Mouse (Mus musculus): ENCODE data around the gene Dennd2a.

Gene Dennd2a

DNA sequence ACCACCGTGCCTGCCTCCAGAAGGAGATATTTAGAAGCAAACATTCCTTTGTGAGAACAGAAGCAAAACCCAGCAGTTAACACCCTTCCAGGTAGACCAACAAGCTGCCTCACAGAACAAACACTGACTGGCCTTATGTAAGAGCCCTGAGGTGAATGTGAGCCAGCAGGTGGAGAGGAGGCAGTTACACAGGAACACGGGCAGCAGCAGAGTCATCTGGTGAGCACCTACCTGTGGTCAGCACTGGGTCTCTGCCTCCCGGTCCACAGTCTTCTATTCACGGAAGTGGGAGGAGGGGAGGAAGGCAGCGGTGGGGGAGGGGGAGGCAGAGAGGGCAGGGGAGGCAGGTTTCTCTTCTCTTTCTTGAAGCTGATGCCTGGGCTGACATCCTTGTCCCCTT lies 35.2 kb downstream of the Dennd2a start:
- DNase-seq (ENCODE audit: inconsistent age in 2 of 2, low spot score in 1 of 2), result no peak

DNA sequence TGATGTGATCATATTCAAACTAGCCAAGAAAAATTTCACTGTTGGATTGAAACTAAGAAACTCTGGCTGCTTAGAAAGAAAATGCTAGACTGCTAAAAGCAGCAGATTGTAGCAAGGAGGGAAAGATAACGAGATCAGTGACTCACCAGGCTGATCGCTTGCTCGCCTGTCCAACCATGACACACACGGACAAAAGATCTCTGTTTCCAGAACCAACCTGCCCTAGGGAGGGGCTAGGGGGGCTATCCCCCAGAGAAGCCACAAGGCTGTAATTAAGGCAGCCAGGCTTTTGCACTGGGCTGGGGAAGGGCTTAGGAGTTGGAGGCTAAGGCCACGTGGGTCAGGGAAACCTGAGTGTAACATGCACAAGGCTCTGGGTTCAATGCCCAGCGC lies 41.9 kb downstream of the Dennd2a start:
- DNase-seq (ENCODE audit: inconsistent age in 2 of 2, low spot score in 1 of 2), result peak; percentile 67 to 84

DNA sequence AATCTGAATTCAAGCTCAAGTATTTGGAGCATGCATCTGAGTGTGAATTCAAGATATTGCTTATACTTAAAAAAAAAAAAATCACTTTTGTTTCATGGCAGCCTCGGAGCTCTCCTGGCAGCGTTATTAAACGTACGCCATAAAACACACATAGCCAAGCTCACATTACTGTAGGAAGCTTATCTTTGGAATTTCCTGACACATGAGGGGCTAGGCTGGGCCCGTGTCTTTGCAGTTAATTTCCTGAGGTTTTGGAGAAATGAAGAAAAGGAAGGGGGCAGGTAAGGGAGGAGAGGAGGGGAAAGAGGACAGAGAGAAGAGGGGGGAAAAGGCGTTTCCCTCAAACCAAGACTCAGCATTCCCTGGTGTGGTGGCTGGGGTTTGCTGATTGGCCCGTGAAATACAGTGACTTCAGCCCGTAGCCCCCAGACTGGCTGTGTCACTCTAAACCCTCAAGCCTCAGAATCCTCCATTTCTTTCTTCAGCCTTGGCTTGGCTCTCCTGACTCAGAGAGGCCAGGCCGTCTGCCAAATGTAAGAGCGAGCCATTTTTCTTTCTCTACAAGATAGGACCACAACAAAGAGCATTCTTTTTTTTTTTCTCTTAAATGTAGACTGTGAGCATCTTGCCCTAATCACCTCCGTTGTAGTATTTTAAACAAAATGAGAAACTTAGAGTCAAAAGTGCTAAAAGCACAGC lies 42.5 kb downstream of the Dennd2a start:
- peak; percentile 79 to 88 for DNase-seq (ENCODE audit: inconsistent age in 2 of 2, low spot score in 1 of 2)

DNA sequence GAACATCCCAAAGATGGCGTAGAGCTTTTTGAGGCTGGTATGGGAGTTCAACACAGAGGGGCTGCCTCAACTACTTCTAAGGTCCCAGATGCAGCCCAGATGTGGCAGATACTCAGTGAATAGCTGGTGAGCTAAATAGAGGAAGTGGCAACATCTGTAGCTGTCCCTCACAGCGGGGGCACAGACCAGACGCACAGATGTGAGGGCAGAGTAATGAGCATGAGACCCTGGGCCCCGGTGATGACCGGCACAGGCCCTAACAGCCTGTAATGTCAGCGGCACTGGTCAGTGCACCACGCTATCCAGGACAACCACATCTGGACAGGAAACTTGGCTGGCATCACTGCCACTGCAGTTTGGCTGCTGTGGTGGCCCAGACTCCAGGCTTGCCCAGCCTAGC lies 54.2 kb downstream of the Dennd2a start:
- no peak for DNase-seq (ENCODE audit: inconsistent age in 2 of 2, low spot score in 1 of 2)

DNA sequence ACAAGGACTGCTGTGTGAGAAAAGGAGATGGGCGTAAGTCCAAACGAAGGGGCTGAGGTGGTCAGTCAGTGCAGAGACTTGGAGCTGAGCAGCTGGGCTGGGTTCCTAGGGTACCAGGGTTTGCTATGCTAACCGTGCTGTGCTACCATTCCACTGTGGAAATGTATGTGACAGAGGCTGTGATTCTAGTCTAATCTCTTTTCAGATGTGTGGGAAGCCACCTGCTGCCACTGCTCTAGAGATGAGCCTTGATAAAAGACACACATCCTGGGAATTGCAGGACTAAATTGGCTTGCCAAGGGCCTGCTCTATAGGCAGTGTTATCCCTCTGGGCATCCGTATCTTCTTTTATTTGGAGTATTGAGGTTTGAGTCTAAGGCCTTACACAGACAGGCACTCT lies 60.5 kb downstream of the Dennd2a start:
- no peak for DNase-seq (ENCODE audit: inconsistent age in 2 of 2, low spot score in 1 of 2)

DNA sequence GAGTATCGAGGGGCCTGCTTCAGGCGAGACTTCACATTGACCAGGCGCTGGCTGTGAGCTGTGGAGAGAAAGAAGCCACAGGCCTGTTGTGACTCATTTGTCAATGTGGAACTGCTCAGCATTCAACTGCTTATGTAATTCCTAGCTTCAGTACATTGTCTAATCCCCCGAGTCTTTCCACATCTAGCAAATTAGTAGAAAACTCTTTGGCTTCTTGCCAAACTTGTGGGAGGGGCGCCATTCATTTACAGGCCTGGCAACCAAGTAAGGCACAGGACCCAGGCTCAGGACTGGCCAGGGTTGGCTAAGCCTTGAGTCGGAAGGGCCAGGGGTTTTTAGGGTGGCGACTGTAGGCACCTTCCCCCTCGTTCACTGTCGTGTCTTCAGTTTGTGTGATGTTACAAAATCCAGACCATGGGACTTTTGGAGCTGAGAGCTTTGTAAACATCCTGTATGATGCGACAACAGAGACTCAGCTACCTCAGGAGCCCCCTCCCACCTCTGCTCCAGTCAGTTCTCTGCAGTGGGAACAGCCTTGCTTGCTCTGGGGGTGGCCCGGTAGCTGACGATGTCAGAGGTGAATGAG lies 64.4 kb downstream of the Dennd2a start:
- peak; percentile 33 to 80 for DNase-seq (ENCODE audit: inconsistent age in 2 of 2, low spot score in 1 of 2)

DNA sequence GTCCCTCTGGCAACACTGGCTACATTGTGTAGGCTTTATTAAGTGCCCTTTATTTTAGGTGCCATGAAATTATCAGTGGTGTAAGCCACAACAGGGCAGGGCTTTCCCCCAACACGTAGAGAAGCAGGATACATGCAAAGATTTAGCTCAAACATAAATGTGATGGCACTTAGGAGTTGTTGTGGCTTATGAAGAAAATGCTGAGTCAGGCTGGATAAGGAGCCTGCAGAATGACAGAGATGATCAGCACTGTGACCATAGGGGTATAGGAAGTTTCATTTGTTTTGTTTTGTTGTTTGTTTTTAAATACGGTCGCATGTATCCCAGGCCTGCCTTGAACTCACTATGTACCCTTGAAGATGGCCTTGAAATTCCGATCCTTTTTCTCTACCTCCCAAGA lies 65.5 kb downstream of the Dennd2a start:
- DNase-seq (ENCODE audit: inconsistent age in 2 of 2, low spot score in 1 of 2), result no peak

DNA sequence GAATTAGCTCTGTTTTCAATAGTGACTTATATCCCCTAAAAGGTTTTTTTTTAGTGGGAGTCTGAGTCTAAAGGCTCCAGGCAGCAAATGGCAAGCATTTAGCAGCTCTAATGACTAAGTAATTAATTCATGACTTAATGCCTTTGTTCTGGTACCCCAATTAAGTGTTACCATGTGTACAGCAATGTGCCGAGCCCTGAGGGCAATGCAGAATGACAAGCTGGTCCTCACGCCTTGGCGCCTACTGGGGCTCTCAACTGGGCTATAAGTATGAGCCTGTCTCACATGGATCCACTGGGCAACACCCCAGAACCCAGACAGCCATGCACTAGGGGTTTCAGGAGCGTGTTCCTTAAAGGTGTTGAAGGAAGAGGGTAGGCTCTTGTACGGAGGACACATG lies 66.5 kb downstream of the Dennd2a start:
- DNase-seq (ENCODE audit: inconsistent age in 2 of 2, low spot score in 1 of 2), result no peak

DNA sequence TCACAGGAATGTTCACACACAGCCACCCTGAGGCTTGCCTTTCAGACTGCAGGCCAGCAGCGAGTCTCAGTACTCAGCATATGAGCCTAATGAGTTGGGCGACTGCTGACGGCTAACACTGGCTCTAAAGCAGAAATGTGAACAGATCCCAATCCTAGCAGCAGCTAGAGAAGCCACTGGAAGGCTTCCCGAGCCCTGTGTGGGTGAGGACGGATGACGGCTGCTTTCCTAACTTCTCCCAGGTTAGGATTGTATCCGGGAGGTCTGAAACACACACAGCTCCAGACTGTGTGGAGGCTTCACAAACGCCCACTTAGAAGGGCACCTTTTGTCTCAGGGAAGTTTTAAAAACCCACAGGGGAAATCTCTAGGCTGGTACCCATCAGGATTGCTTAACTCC lies 69.4 kb downstream of the Dennd2a start:
- no peak for DNase-seq (ENCODE audit: inconsistent age in 2 of 2, low spot score in 1 of 2)

DNA sequence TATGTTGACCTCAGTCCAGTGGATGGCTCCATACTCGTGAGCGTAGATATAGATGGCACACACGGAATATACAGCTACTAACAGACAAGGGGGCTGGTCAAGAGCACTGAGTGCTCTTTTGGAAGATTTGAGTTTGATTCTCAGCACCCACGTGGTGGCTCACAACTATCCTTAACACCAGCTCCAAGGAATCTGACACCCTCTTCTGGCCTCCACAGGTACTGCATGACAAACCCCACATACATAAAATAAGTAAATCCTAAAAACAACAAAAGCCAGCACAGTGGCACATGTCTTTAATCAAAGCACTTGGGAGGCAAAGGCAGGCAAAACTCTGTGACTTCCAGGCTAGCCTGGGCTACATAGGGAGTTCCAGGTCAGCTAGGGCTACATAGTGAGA lies 74.0 kb downstream of the Dennd2a start:
- DNase-seq (ENCODE audit: inconsistent age in 2 of 2, low spot score in 1 of 2), result no peak

DNA sequence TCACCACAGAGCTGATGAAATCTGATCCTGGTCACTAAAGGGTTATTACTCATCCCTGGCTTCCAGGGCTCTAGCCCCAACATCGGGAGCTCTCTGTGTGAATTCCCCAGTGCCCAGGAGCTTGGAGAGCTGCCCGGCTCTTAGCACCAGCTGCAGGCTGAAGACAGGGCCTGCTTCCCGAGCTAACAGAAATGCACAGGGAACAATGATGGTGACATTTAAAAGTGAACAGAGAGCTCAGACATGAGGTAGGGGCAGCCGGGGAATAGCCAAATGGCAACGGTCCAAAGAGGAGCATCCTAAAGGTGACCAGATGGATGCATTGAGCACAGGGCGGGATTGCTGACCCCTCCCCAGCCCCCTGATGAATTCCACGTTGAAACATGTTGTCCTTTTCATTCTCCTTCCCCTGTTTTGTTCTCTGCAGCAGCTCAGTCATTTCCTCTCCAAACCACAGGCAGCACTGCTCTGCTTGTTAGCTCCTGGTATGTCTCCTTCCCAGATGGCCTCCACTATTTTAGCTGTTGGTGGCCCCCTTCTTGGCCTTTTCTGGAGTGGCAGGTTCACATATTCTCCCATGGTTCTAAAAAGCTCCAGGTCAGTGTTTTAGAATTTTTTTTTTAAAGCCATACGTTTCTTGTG lies 79.0 kb downstream of the Dennd2a start:
- no peak for DNase-seq (ENCODE audit: inconsistent age in 2 of 2, low spot score in 1 of 2)

DNA sequence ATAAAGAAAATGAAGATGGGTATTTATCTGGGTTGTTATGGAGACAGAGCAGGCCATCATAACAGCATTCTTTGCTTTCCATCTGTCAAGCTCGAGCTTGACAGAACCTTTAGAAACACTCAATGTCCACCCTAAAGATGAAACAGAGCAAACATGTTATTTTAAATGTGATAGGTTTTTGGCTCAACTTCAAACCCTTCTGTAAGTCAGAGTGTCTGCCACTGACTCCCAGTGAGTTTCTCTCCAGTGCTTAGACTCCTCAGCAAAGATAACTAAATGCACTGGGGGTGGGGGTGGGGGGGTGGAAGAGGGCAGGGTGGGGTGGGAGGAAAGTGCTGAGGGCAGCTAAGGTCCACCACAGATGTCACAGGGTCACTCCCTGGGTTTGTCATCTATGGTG lies 81.0 kb downstream of the Dennd2a start:
- DNase-seq (ENCODE audit: inconsistent age in 2 of 2, low spot score in 1 of 2), result no peak

DNA sequence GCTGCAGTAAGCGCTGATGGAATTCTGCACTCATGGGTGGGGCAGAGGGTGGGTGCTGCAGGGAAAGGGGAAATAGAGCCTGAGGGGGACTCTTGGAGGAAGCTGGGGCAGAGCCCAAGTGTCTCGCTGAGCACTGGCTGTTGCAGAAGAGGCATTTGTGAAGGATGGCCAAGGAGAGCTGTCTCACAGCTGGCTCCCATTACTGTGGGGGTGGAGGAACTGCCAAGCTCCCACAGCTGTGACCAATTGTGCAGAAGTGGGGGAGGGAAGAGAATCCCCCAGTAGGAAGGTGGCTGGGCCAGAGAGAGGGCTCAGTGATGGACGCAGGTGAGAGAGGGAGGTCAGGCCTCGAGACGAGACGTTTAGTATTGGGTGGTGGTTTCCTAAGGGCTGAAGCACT lies 83.2 kb downstream of the Dennd2a start:
- DNase-seq (ENCODE audit: inconsistent age in 2 of 2, low spot score in 1 of 2), result no peak

DNA sequence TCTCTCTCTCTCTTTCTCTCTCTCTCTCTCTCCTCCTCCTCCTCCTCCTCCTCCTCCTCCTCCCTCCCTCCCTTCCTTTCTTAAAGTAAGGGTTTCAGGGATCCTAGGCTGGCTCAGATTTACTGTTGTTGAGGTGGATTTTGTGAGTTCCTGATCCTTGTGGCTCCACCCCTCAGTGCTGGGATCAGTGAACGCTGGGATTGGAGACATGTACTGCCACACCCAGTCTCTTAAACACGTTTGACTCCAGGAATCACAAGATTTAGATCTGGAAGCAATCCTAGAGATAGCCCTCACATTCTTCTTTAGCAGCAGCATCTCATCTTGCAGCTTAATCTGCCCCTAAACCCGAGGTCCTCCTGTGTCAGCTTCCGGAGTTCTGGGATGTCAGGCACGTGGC lies 84.8 kb downstream of the Dennd2a start:
- no peak for DNase-seq (ENCODE audit: inconsistent age in 2 of 2, low spot score in 1 of 2)

DNA sequence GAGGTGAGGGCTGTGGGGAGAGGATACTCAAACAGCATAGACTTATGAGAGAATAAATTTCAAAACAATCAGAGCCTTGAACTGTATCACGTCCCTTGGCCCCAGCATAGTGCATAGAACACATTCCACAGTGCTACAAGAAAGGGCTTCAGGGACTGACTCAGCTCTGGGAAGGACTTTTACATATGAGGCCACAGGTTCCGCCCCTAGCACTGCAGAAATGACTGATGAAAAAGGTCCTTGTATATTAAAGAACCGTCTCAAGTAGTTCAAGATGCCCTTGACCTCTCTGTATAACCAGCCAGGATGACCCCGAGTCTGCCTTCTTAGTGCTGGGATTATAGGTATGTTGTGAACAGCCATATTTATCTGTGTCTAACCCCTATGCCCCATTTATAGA lies 85.4 kb downstream of the Dennd2a start:
- peak in 1 of 2 experiments; percentile 61 for DNase-seq (ENCODE audit: inconsistent age in 2 of 2, low spot score in 1 of 2)

DNA sequence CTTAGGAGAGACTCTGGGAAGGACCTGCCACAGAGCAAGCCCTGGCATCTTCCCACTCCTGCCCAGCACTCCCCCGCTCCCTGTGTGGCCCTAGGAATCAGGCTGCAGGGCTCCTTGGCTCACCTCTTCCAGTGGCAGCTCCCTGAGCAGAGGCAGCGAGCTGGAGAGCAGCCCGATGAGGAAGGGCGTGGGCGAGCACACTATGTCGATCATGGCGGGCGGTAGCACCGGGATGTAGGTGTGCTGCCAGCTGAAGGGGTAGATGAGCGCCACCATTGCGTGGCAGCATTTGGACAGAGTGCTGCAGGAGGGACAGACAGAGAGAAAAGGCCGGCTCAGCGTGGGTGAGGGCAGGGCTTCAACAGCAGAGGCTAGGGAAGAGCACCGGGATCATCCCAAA lies 87.6 kb downstream of the Dennd2a start:
- DNase-seq (ENCODE audit: inconsistent age in 2 of 2, low spot score in 1 of 2), result no peak

DNA sequence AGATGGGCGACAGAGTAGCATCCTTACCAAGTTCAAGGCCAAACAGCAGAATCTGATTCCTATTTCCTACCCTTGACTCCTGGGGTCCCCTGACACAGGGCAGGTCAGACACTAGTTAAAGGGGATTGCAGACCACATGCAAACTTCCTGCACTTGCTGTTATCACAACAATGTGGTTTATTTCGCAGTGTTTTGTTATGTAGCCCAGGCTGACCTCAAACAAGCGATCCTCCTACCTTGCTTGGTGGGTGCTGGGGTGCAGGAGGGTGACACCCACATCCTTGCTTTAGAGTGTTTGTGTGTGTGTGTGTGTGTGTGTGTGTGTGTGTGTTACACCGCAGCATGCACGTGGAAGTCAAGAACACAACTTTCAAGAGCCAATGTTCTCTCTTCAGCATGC lies 88.2 kb downstream of the Dennd2a start:
- DNase-seq (ENCODE audit: inconsistent age in 2 of 2, low spot score in 1 of 2), result no peak

DNA sequence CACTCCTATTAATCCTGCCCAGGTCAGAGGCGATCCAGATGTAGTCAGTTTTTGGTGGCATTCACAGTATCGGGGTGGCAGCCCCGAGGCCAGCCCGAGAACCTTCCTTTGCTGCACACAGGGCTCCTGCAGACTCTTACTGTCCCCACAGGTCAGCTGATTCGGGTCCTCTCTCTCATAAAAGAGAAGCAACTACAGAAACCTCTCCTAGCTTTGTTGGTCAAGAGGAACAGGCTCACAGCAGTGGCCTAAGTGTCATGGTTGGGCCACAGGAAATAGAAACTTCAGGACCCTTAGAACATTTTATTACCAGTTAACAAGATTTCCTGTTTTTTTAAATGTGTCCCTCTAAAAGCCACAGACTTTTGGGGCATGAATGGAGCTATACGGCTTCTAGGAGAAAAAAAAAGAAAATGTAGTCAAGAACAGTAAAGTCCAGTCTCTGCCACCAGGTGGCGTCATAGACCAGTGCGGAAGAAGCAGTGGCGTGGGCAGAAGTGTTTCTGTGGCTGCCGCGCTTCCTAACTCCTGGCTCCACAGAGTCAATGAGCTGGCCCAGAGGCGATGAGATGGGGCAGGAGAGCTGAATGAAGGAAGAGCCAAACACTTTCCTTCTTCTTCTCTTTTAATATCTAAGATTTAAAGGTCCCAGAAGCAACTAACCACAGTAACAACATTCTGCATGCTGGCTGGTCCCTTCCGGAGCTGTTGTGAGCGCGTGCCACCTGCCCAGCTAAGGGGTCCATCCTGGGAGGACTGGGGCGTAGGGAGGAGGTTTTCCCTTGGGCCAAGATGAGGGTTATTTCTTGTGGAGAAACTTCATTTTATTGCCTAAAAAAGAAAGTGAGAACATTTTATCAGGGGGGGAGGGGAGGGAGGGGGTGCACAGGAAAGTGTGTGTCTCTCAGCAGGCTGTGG lies 94.8 kb downstream of the Dennd2a start:
- peak; percentile 75 to 92 for DNase-seq (ENCODE audit: inconsistent age in 2 of 2, low spot score in 1 of 2)

DNA sequence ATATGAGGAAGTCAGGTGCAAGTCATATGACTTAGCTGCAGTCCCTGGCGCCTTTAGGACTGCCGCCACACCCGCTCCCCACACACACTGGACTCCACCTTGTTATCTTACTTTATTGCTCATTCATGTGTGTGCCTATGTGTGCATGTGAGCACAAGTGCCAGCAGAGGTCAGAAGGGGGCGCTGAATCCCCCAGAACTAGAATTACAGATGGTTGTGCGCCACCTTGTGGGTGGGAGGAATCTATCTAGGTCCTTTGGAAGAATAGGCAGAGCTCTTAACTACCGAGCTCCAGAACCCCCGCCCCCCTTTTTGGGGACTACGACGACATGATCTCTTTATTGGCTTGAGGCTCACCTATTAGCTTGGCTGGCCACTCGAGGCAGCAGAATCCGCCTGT lies 97.6 kb downstream of the Dennd2a start:
- no peak for DNase-seq (ENCODE audit: inconsistent age in 2 of 2, low spot score in 1 of 2)

DNA sequence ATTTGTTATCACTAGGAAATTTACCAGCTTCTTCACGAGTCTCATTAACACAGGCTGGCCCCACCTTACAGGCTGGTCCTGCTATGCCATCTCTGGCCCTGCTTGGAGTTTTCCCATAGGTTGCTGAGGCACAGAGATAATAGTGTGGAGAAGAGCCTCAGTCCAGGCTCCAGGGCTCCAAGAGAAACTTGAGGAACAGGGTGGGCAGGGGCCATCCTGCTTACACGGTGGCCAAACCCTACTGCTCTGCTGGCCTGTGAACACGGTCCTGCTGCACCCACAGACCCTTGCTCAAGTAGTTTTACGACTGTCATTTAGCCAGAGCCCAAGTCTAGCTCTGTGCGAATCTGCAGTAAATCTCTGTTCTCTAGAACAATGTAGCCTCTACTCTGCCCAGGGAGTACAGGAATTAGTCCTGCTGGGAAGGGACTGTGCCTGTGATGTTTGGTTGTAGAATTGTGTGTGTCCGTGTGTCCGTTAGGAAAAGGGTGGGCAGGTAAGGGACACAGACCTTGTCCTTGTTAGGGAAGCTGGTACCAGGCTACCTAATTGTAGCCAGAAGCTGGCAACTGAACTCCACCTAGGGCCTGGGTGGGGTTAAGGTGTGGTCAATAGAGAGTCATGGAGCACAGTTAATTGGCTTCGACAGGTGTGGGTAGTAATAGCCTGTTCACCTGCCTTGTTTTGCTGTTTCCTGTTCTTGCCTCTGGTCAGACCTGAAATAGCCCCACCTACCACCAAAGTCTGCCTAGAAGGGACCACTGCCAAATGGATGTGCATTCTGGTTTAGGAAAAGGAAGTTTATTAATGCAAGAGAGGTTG lies 102.1 kb downstream of the Dennd2a start:
- no peak for DNase-seq (ENCODE audit: inconsistent age in 2 of 2, low spot score in 1 of 2)

DNA sequence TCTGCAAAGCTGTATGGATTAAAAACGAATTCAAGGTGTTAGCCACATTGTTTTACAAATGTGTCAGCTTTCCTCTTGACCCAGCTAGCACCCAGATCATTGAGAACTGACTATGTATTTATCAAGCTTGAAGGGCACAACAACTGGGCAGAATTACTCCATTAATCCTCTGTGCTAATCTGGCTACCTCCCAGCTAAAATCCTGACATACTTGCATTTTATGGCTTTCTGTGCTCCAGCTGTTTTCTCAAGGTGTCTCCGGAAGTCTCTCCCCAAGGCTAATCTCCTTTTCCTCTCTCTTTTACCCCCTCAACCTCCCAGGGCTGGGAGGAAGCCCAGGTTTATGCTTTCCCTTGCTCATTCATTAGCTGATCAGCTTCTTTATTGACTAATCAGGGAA lies 103.1 kb downstream of the Dennd2a start:
- DNase-seq (ENCODE audit: inconsistent age in 2 of 2, low spot score in 1 of 2), result no peak
